ENCODE assay signal across 32 mouse cellular contexts in genomic region chr11:107833351-107834040, GRCm38 (mm10). TPM values are rescaled to one million over a fixed set of nuclear protein-coding genes. Genes with fewer than 3 reads are reported as not detected.
A peak's percentile ranks its signal among the peaks of the same experiment; 100 is the strongest.
DNase-seq lines count a peak whose midpoint lies in the region; ATAC-seq and TF ChIP-seq lines count a peak whose summit lies in the region.
"Had no signal": no experiment of that assay in that cellular context is flagged by ENCODE, and none has a peak within 500 bp of the region (broad histone marks: within the 10 kb centered on the region; RNA-seq: fewer than 3 reads in every experiment).

No protein-coding gene starts in this region.

- no peaks in the 10 kb centered on the region for H3K4me1 ChIP-seq in forebrain, embryonic 14.5 days (ENCODE audit: control insufficient read depth, insufficient read depth, low read length)
- H3K4me1 ChIP-seq in forebrain, postnatal 0 days (ENCODE audit: insufficient read depth), result no peaks in the 10 kb centered on the region
- H3K4me1 ChIP-seq in midbrain, embryonic 11.5 days (ENCODE audit: control insufficient read depth, insufficient read depth, low read length), result no peaks in the 10 kb centered on the region
- no peaks in the 10 kb centered on the region for H3K4me1 ChIP-seq in midbrain, postnatal 0 days (ENCODE audit: insufficient read depth, low read length)
- H3K4me1 ChIP-seq in hindbrain, embryonic 12.5 days, result peaks cover 3% of the 10 kb centered on the region
- H3K4me1 ChIP-seq in neural tube, embryonic 15.5 days, result peaks cover 13% of the 10 kb centered on the region
- H3K4me1 ChIP-seq: embryonic facial prominence, embryonic 10.5 days; embryonic facial prominence, embryonic 15.5 days; forebrain, embryonic 13.5 days; heart, embryonic 12.5 days; intestine, embryonic 15.5 days; midbrain, embryonic 10.5 days had no signal

- no peak for DNase-seq in forebrain, embryonic 14.5 days (ENCODE audit: low spot score)
- DNase-seq in forebrain, postnatal 0 days, result no peak
- peak; percentile 59 for DNase-seq in midbrain, embryonic 11.5 days (ENCODE audit: low spot score, missing footprints)
- DNase-seq in midbrain, postnatal 0 days (ENCODE audit: low spot score), result no peak
- no peak for DNase-seq in left cerebral cortex, postnatal 10 days (ENCODE audit: extremely low spot score in 1 of 2, low spot score in 2 of 2)
- DNase-seq: adrenal gland, adult 2 months; adrenal gland, postnatal 36 days; cerebellum, adult 8-10 months; cerebellum, postnatal 25 days; gastrocnemius, adult 2 months; gastrocnemius, postnatal 36 days; heart, adult 2 months; kidney, adult 2 months; kidney, postnatal 36 days; liver; lung, embryonic 14.5 days; thymus, postnatal 14 days had no signal

- intact Hi-C loops in left cerebral cortex, postnatal 10 days (cut with DNase I), result no loop called here

- no peak overlapping the region for H3K9ac ChIP-seq in forebrain, embryonic 14.5 days (ENCODE audit: low read length)
- no peak overlapping the region for H3K9ac ChIP-seq in forebrain, postnatal 0 days
- H3K9ac ChIP-seq in midbrain, embryonic 11.5 days (ENCODE audit: low read length), result no peak overlapping the region
- H3K9ac ChIP-seq in midbrain, postnatal 0 days (replicated peaks; ENCODE audit: low read length, poor library complexity, severe bottlenecking), result no peak overlapping the region
- no peak overlapping the region; the same call in 1 of the 2 replicates for H3K9ac ChIP-seq in hindbrain, embryonic 12.5 days
- no peak overlapping the region for H3K9ac ChIP-seq in neural tube, embryonic 15.5 days (replicated peaks)
- H3K9ac ChIP-seq: embryonic facial prominence, embryonic 15.5 days; forebrain, embryonic 13.5 days; heart, embryonic 12.5 days; intestine, embryonic 15.5 days; liver, embryonic 14.5 days; lung, embryonic 14.5 days had no signal

- H3K27me3 ChIP-seq in forebrain, embryonic 14.5 days (replicated peaks; ENCODE audit: control insufficient read depth, insufficient read depth, low read length), result no peaks in the 10 kb centered on the region
- no peaks in the 10 kb centered on the region for H3K27me3 ChIP-seq in forebrain, postnatal 0 days (ENCODE audit: insufficient read depth, low read length)
- no peaks in the 10 kb centered on the region for H3K27me3 ChIP-seq in midbrain, embryonic 11.5 days (ENCODE audit: control insufficient read depth, insufficient read depth, low read length)
- H3K27me3 ChIP-seq in midbrain, postnatal 0 days (ENCODE audit: insufficient read depth, low read length), result no peaks in the 10 kb centered on the region
- H3K27me3 ChIP-seq in hindbrain, embryonic 12.5 days, result no peaks in the 10 kb centered on the region
- H3K27me3 ChIP-seq in neural tube, embryonic 15.5 days (replicated peaks), result no peaks in the 10 kb centered on the region
- H3K27me3 ChIP-seq: embryonic facial prominence, embryonic 15.5 days; forebrain, embryonic 13.5 days; heart, embryonic 12.5 days; intestine, embryonic 15.5 days had no signal

- H3K36me3 ChIP-seq in forebrain, embryonic 14.5 days (ENCODE audit: control insufficient read depth, insufficient read depth, low read length), result no peaks in the 10 kb centered on the region
- no peaks in the 10 kb centered on the region for H3K36me3 ChIP-seq in forebrain, postnatal 0 days (ENCODE audit: insufficient read depth)
- H3K36me3 ChIP-seq in midbrain, embryonic 11.5 days (ENCODE audit: control insufficient read depth, insufficient read depth, low read length), result no peaks in the 10 kb centered on the region
- H3K36me3 ChIP-seq in midbrain, postnatal 0 days (ENCODE audit: insufficient read depth, low read length), result no peaks in the 10 kb centered on the region
- H3K36me3 ChIP-seq in hindbrain, embryonic 12.5 days, result no peaks in the 10 kb centered on the region
- no peaks in the 10 kb centered on the region for H3K36me3 ChIP-seq in neural tube, embryonic 15.5 days
- H3K36me3 ChIP-seq: embryonic facial prominence, embryonic 10.5 days; embryonic facial prominence, embryonic 15.5 days; heart, embryonic 12.5 days; intestine, embryonic 15.5 days; midbrain, embryonic 10.5 days had no signal

- H3K4me3 ChIP-seq in forebrain, embryonic 14.5 days (ENCODE audit: low read depth, low read length), result no peak overlapping the region
- H3K4me3 ChIP-seq in forebrain, postnatal 0 days (ENCODE audit: low read depth, low read length), result no peak overlapping the region
- no peak overlapping the region for H3K4me3 ChIP-seq in midbrain, embryonic 11.5 days (ENCODE audit: low read depth, low read length)
- H3K4me3 ChIP-seq in midbrain, postnatal 0 days (ENCODE audit: low read depth, low read length), result no peak overlapping the region
- no peak overlapping the region for H3K4me3 ChIP-seq in hindbrain, embryonic 12.5 days
- no peak overlapping the region for H3K4me3 ChIP-seq in neural tube, embryonic 15.5 days (replicated peaks)
- H3K4me3 ChIP-seq: embryonic facial prominence, embryonic 10.5 days; embryonic facial prominence, embryonic 15.5 days; forebrain, embryonic 13.5 days; gastrocnemius, adult 2 months; heart, adult 2 months; heart, embryonic 12.5 days; intestine, embryonic 15.5 days; layer of hippocampus, adult 2 months; midbrain, embryonic 10.5 days had no signal

- TF ChIP-seq CTCF in forebrain, postnatal 0 days (IDR thresholded peaks at IDR 0.05; ENCODE audit: low read depth), result no peak
- TF ChIP-seq CTCF in midbrain, postnatal 0 days (IDR thresholded peaks at IDR 0.05), result no peak

- 68% methylated on average over 7 of the region's 7 CpGs for WGBS in forebrain, embryonic 14.5 days
- 59% methylated on average over 7 of the region's 7 CpGs for WGBS in forebrain, postnatal 0 days
- 72% methylated on average over 7 of the region's 7 CpGs for WGBS in midbrain, embryonic 11.5 days
- 66% methylated on average over 7 of the region's 7 CpGs for WGBS in midbrain, postnatal 0 days
- 55% methylated on average over 7 of the region's 7 CpGs for WGBS in hindbrain, embryonic 12.5 days
- whole genome bisulfite sequencing in neural tube, embryonic 15.5 days, result 52% methylated on average over 7 of the region's 7 CpGs

- 0 out of 2 replicates have a peak overlapping the region, but pooled peaks have one; percentile 27 for H3K27ac ChIP-seq in forebrain, embryonic 14.5 days (ENCODE audit: low read depth, low read length)
- no peak overlapping the region for H3K27ac ChIP-seq in forebrain, postnatal 0 days (ENCODE audit: low read depth, low read length)
- H3K27ac ChIP-seq in midbrain, embryonic 11.5 days (ENCODE audit: low read depth, low read length), result no peak overlapping the region
- no peak overlapping the region for H3K27ac ChIP-seq in midbrain, postnatal 0 days (ENCODE audit: low read depth, low read length)
- H3K27ac ChIP-seq in hindbrain, embryonic 12.5 days, result peak overlapping the region; percentile 62; the same call in 1 of the 2 replicates
- H3K27ac ChIP-seq in neural tube, embryonic 15.5 days (replicated peaks), result 0 out of 2 replicates have a peak overlapping the region, but pooled peaks have one; percentile 33
- H3K27ac ChIP-seq: embryonic facial prominence, embryonic 10.5 days; embryonic facial prominence, embryonic 15.5 days; forebrain, embryonic 13.5 days; gastrocnemius, adult 2 months; heart, adult 2 months; intestine, embryonic 15.5 days; layer of hippocampus, adult 2 months; liver, embryonic 14.5 days; midbrain, embryonic 10.5 days had no signal

- no peak for ATAC-seq in forebrain, embryonic 14.5 days
- ATAC-seq in forebrain, postnatal 0 days, result no peak
- ATAC-seq in midbrain, embryonic 11.5 days (ENCODE audit: low FRiP score), result no peak
- no peak for ATAC-seq in midbrain, postnatal 0 days (ENCODE audit: low FRiP score)
- 0 out of 2 replicates have a peak, but pooled peaks have one; percentile 26 for ATAC-seq in hindbrain, embryonic 12.5 days (ENCODE audit: low FRiP score)
- ATAC-seq in neural tube, embryonic 15.5 days (ENCODE audit: low FRiP score), result no peak
- ATAC-seq: activated CD4-positive, CD25-positive, alpha-beta regulatory T cell, adult 4 months; forebrain, embryonic 13.5 days; intestine, embryonic 15.5 days had no signal

- no peaks in the 10 kb centered on the region for H3K9me3 ChIP-seq in forebrain, embryonic 14.5 days (replicated peaks; ENCODE audit: control insufficient read depth, low read length)
- H3K9me3 ChIP-seq in forebrain, postnatal 0 days (ENCODE audit: low read length), result no peaks in the 10 kb centered on the region
- no peaks in the 10 kb centered on the region for H3K9me3 ChIP-seq in midbrain, embryonic 11.5 days (ENCODE audit: control insufficient read depth, low read length)
- no peaks in the 10 kb centered on the region for H3K9me3 ChIP-seq in midbrain, postnatal 0 days (ENCODE audit: low read length)
- H3K9me3 ChIP-seq in hindbrain, embryonic 12.5 days (replicated peaks), result no peaks in the 10 kb centered on the region
- no peaks in the 10 kb centered on the region for H3K9me3 ChIP-seq in neural tube, embryonic 15.5 days (replicated peaks)
- H3K9me3 ChIP-seq: embryonic facial prominence, embryonic 10.5 days; embryonic facial prominence, embryonic 15.5 days; forebrain, embryonic 13.5 days; heart, embryonic 12.5 days; intestine, embryonic 15.5 days; midbrain, embryonic 10.5 days had no signal

- H3K4me2 ChIP-seq in forebrain, embryonic 14.5 days (ENCODE audit: low read length), result no peak overlapping the region
- H3K4me2 ChIP-seq in forebrain, postnatal 0 days (ENCODE audit: low read depth), result no peak overlapping the region
- no peak overlapping the region for H3K4me2 ChIP-seq in midbrain, embryonic 11.5 days
- no peak overlapping the region for H3K4me2 ChIP-seq in midbrain, postnatal 0 days (ENCODE audit: low read depth, low read length, poor library complexity, severe bottlenecking)
- H3K4me2 ChIP-seq in hindbrain, embryonic 12.5 days (replicated peaks), result no peak overlapping the region
- no peak overlapping the region for H3K4me2 ChIP-seq in neural tube, embryonic 15.5 days
- H3K4me2 ChIP-seq: embryonic facial prominence, embryonic 15.5 days; forebrain, embryonic 13.5 days; heart, embryonic 12.5 days; intestine, embryonic 15.5 days; lung, embryonic 14.5 days had no signal

RNA-seq across cellular contexts. Expression of gene Cacng4, which starts 39.1 kb away (rescaled TPM):
- polyA plus RNA-seq in forebrain, embryonic 14.5 days (2014; fragmentation: Nextera tagmentation; extraction: Ambion mirVana), result 35.4 and 40.8 TPM in 2 replicates
- 80.9 and 91.7 TPM in 2 replicates for total RNA-seq in forebrain, postnatal 0 days (2014; rRNA removed)
- polyA plus RNA-seq in forebrain, postnatal 0 days (2015; fragmentation: Nextera tagmentation; extraction: Ambion mirVana), result 44.6 and 57.7 TPM in 2 replicates
- 23.0 and 25.6 TPM in 2 replicates for polyA plus RNA-seq in midbrain, embryonic 11.5 days (2014; fragmentation: Nextera tagmentation; extraction: Ambion mirVana)
- 112 TPM in 2 replicates for total RNA-seq in midbrain, postnatal 0 days (2014; rRNA removed)
- polyA plus RNA-seq in midbrain, postnatal 0 days (2015; fragmentation: Nextera tagmentation; extraction: Ambion mirVana), result 58.4 and 61.7 TPM in 2 replicates
- 35.8 and 37.4 TPM in 2 replicates for polyA plus RNA-seq in hindbrain, embryonic 12.5 days (2016; fragmentation: Nextera tagmentation; extraction: Ambion mirVana)
- 43.2 and 52.5 TPM in 2 replicates for polyA plus RNA-seq in neural tube, embryonic 15.5 days (2015; fragmentation: Nextera tagmentation; extraction: Ambion mirVana)
- total RNA-seq in left cerebral cortex, postnatal 10 days (2021), result 100 to 1,000 TPM in 1 of 2 experiments, 10 to 100 TPM in 1; 92.6 to 105 TPM
- total RNA-seq: CH12.LX; gastrocnemius, adult 2 months; heart, adult 2 months; hematopoietic stem cell, adult 5-6 weeks; megakaryocyte progenitor cell, adult 5-6 weeks; monocyte, adult 5-6 weeks had no signal
- polyA plus RNA-seq: activated CD4-positive, CD25-positive, alpha-beta regulatory T cell, adult 4 months had no signal

Comparison
In these comparisons a context has a peak if more than half of its experiments do, and no peak if none do; other contexts are left out.
1. H3K27ac ChIP-seq: peak in forebrain, embryonic 14.5 days (single experiment), hindbrain, embryonic 12.5 days (single experiment) and neural tube, embryonic 15.5 days (single experiment); none in forebrain, postnatal 0 days (single experiment), midbrain, embryonic 11.5 days (single experiment) and midbrain, postnatal 0 days (single experiment).